Mouse (Mus musculus) olfactory bulb, adult 2 months (tissue): ENCODE measurements around the gene Igsf9. TPM values are rescaled to one million over a fixed set of nuclear protein-coding genes. Genes with fewer than 3 reads are reported as not detected.

ENCODE experiments used
- H3K27ac ChIP-seq: fragments of 200-500 bp; 2 replicates; pipeline ENCODE4 v1.5.1; 2012; ENCODE audit warnings: low read depth, low read length; ENCODE audit not compliant: insufficient read depth
- H3K4me1 ChIP-seq: fragments of 200-500 bp; 2 replicates; pipeline ENCODE4 v1.6.1; 2012; ENCODE audit warnings: low read length; ENCODE audit not compliant: control insufficient read depth, insufficient read depth
- H3K4me3 ChIP-seq: fragments of 200-500 bp; 2 replicates; pipeline ENCODE4 v1.5.1; 2012; ENCODE audit warnings: mild to moderate bottlenecking, low read depth, low read length, moderate library complexity; ENCODE audit not compliant: insufficient read depth
- CTCF ChIP-seq: fragments of 200-500 bp; IDR thresholded peaks from 2 replicates; pipeline ENCODE4 v1.5.1; 2012; ENCODE audit warnings: low read depth, mild to moderate bottlenecking, low read length, moderate library complexity; ENCODE audit not compliant: insufficient read depth
- POLR2A ChIP-seq: fragments of 200-500 bp; IDR thresholded peaks from 2 replicates; pipeline ENCODE4 v1.6.1; 2012; ENCODE audit warnings: mild to moderate bottlenecking, low read depth, low read length, moderate library complexity; ENCODE audit not compliant: insufficient read depth
- WGBS: fragments of 180-500 bp; shearing (Covaris S2); methylation state at CpG from one replicate; pipeline ENCODE4 v1.1.7; 2018; 5-methylcytosine and 5-hydroxymethylcytosine counted together
- polyA plus RNA-seq: library from polyadenylated mRNA; stranded (reverse); fragments of >200 nt; gene quantifications from 2 replicates; pipeline ENCODE4 v1.2.4, GENCODE M21; 2012; ENCODE audit warnings: low replicate concordance; ENCODE audit not compliant: missing spikeins, insufficient read depth, insufficient read length

Igsf9 gene
- polyA plus RNA-seq, 1 experiment: not detected

- TF ChIP-seq CTCF: no peak
- H3K4me3 ChIP-seq: no peak overlapping the region
- no peaks in the 10 kb centered on the region for H3K4me1 ChIP-seq
- no peak overlapping the region for H3K27ac ChIP-seq
- WGBS: 80% methylated on average over 9 of the region's 9 CpGs
These were observed 39.6 kb upstream of the Igsf9 start for GRCm38 (mm10) chr1:172441935-172442445.

- no peaks in the 10 kb centered on the region for H3K4me1 ChIP-seq
- TF ChIP-seq CTCF: no peak
- no peak overlapping the region for H3K4me3 ChIP-seq
- no peak overlapping the region for H3K27ac ChIP-seq
- WGBS: 44% methylated on average over 2 of the region's 2 CpGs
These were observed 31.4 kb upstream of the Igsf9 start for GRCm38 (mm10) chr1:172450226-172450625.

GRCm38 (mm10) chr1:172450848-172451470 lies 30.6 kb upstream of the Igsf9 start:
- Histone ChIP-seq H3K4me3 (no peak overlapping the region), H3K4me1 (no peaks in the 10 kb centered on the region), H3K27ac (no peak overlapping the region)
- 59% methylated on average over 17 of the region's 17 CpGs for WGBS
- TF ChIP-seq POLR2A (no peak), CTCF (no peak)

- Histone ChIP-seq H3K4me3 (no peak overlapping the region), H3K4me1 (no peaks in the 10 kb centered on the region), H3K27ac (no peak overlapping the region)
- TF ChIP-seq POLR2A: no peak
- no peak for TF ChIP-seq CTCF
- WGBS: 84% methylated on average over 2 of the region's 2 CpGs
These were observed 28.7 kb upstream of the Igsf9 start for GRCm38 (mm10) chr1:172452911-172453310.

- TF ChIP-seq POLR2A (no peak), CTCF (no peak)
- Histone ChIP-seq H3K4me1 (no peaks in the 10 kb centered on the region), H3K4me3 (no peak overlapping the region), H3K27ac (no peak overlapping the region)
- WGBS: 92% methylated on average over 2 of the region's 2 CpGs
These were observed 27.8 kb upstream of the Igsf9 start for GRCm38 (mm10) chr1:172453810-172454209.

- H3K27ac ChIP-seq: no peak overlapping the region
- H3K4me3 ChIP-seq: no peak overlapping the region
- TF ChIP-seq POLR2A (no peak), CTCF (no peak)
- WGBS: 17% methylated on average over 4 of the region's 4 CpGs
- no peaks in the 10 kb centered on the region for H3K4me1 ChIP-seq
These were observed 26.2 kb upstream of the Igsf9 start for GRCm38 (mm10) chr1:172455416-172455815.

- TF ChIP-seq CTCF (no peak), POLR2A (no peak)
- Histone ChIP-seq H3K4me1 (no peaks in the 10 kb centered on the region), H3K4me3 (no peak overlapping the region), H3K27ac (no peak overlapping the region)
- WGBS: 76% methylated on average over 7 of the region's 7 CpGs
These were observed 25.4 kb upstream of the Igsf9 start for GRCm38 (mm10) chr1:172456001-172456677.

- Histone ChIP-seq H3K27ac (no peak overlapping the region), H3K4me1 (no peaks in the 10 kb centered on the region), H3K4me3 (no peak overlapping the region)
- WGBS: 91% methylated on average over 3 of the region's 3 CpGs
- TF ChIP-seq POLR2A (no peak), CTCF (no peak)
These were observed 24.4 kb upstream of the Igsf9 start for GRCm38 (mm10) chr1:172457196-172457595.

- no peak overlapping the region for H3K27ac ChIP-seq
- WGBS: 92% methylated on average over 3 of the region's 3 CpGs
- no peak overlapping the region for H3K4me3 ChIP-seq
- TF ChIP-seq CTCF: no peak
- TF ChIP-seq POLR2A: no peak
- H3K4me1 ChIP-seq: no peaks in the 10 kb centered on the region
These were observed 23.5 kb upstream of the Igsf9 start for GRCm38 (mm10) chr1:172458041-172458440.
